Mouse (Mus musculus) cerebellum, adult 9-11 months (tissue): ENCODE measurements around the gene Mthfd1l.
A peak's percentile ranks its signal among the peaks of the same experiment; 100 is the strongest.

Experiments used
- DNase-seq: peaks from one replicate; pipeline ENCODE4 v3.0.0; 2022

Mthfd1l gene

GRCm38 (mm10) chr10:4124148-4124547 is 151.2 kb downstream of the Mthfd1l start:
- DNase-seq, result no peak

DNA sequence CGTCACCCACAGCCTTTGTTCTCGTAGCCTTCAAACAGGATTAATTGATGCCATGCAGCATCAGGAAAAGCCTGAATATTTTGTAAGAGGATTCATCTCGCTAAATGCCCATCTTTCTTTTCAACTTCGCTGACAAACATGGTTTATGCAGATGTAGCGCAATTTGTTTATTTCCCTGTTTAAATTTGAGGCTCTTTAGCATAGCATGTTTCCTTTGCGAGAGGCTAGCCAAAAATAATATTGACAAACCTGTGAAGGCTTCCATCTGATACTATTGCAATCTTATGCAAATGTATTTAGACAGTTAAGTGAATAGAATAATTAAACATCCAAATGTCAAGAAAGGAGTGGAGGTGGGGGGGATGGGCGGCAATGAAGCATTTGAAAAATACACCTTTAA is 152.3 kb downstream of the Mthfd1l start:
- no peak for DNase-seq

GRCm38 (mm10) chr10:4126335-4127012 is 153.6 kb downstream of the Mthfd1l start:
- peak; percentile 45 for DNase-seq

GRCm38 (mm10) chr10:4128411-4128810 is 155.5 kb downstream of the Mthfd1l start:
- no peak for DNase-seq

- DNase-seq, result no peak
Measured at GRCm38 (mm10) chr10:4128915-4129314, 156.0 kb downstream of the Mthfd1l start.

DNA sequence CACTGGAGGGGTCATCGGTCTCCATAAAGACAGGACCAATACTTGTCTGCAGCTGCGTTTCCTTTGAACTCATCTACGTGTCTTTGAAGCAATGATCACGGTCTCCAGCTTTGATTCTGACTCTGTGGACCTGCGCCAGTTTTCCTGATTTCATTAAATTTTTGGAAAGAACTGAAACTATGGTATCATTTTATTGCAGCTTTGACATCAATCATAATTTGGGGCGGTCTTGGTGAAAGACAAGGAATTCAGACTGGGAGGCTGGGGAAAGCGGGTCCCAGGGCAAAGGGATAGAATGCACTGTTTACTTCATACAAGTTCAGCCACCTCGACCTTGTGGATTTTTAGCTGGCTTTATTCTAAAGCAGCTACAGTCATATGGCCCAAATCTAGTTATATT is 156.5 kb downstream of the Mthfd1l start:
- no peak for DNase-seq

- DNase-seq, result no peak
Measured at GRCm38 (mm10) chr10:4130034-4130607, 157.2 kb downstream of the Mthfd1l start.

- DNase-seq, result no peak
Measured at GRCm38 (mm10) chr10:4132735-4133134, 159.8 kb downstream of the Mthfd1l start.

- no peak for DNase-seq
Measured at GRCm38 (mm10) chr10:4135100-4135764, 162.3 kb downstream of the Mthfd1l start.

DNA sequence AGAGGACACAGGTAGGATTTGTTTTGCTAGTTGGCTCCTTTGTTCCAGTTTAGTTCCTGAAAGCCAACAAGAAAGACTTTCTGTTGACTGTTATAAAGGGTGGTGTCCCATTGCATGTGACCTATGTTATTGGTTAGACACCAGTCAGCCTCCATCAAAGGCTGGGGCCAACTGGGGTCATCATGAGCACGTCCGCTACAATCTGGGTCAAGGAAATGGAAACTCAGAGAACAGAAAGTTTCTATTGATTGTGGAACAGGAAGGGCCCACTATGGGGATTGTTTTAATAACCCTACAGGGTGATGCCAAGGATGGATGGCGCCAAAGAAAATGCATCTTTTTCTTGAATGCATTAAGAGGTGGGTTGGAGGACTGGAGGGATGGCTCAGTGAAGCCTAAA is 166.6 kb downstream of the Mthfd1l start:
- no peak for DNase-seq

- peak; percentile 68 for DNase-seq
Measured at GRCm38 (mm10) chr10:4141689-4142088, 168.8 kb downstream of the Mthfd1l start.

- no peak for DNase-seq
Measured at GRCm38 (mm10) chr10:4142816-4143215, 169.9 kb downstream of the Mthfd1l start.

DNA sequence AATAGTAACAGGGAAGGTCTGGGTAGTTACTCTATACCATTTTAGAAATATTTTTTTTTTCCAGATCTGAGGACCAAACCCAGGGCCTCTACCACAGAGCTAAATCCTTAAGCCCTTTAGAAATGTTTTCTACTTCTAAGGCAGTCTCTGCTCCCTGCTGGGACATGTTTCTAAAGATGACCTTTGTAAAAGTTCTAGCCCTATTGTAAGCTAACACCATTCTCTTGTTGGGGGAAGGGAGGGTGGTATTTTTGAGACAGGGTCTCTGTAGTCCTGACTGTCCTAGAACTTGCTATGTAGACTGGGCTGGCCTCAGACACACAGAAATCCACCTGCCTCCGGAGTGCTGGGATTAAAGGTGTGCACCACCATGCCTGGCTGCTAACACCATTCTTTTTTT is 170.5 kb downstream of the Mthfd1l start:
- no peak for DNase-seq

- DNase-seq, result no peak
Measured at GRCm38 (mm10) chr10:4145080-4145807, 172.3 kb downstream of the Mthfd1l start.

GRCm38 (mm10) chr10:4146947-4147346 is 174.0 kb downstream of the Mthfd1l start:
- no peak for DNase-seq

DNA sequence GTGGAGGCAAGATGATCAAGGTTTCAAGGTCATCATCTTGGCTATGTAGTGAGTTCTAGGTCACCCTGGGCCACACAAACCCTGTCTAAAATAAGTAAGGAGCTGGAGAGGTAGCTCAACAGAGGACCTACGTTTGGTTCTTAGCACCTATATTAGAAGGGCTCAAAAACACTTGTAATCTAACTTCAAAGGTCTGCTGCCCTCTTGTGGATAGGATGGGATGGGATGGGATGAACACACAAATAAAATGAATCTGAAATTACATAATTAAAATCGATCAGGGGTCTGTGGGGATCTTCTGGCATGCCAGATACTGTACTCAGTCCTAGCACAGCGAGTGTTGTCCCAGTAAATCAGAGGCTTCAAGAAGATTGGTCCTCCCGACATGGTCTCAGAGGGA is 178.2 kb downstream of the Mthfd1l start:
- no peak for DNase-seq

- no peak for DNase-seq
Measured at GRCm38 (mm10) chr10:4151862-4152776, 179.2 kb downstream of the Mthfd1l start.

DNA sequence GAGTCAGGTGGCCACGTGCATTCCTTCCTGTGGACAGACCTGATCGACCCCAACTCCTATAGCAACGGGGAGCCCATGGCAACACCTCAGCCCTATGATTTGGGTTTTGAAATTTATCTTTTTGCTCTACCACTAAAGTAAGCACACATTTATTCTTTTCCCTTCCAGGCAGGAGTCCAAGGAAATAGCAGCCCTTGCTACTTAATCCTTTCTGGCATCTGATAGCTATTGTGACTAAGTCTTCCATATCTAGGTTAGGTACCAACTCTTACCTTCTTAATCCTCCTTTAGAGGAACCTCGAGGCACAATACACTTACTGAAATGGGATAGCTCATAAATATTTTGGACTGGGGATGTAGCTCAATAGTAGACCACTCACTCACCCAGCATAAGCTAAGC is 180.1 kb downstream of the Mthfd1l start:
- DNase-seq, result no peak

- DNase-seq, result no peak
Measured at GRCm38 (mm10) chr10:4154035-4154434, 181.1 kb downstream of the Mthfd1l start.

DNA sequence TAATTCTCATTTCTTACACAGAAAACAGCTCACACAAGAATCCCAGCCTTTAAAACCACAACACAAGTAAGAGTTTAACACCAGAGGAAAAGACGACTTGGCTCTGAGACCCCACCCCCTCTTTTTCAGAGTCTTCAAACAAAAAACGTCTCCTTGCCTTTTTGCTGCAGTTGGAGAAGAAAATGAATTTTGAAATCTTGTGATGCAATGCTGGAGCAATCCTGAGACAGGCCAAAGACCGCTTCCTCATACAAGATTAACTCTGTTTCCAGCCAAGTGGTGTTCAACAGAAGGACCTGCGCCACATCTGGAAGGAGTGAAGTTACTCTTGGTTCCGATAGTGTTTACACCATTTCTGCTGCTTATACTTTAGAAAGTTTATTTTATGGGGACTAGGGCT is 182.6 kb downstream of the Mthfd1l start:
- no peak for DNase-seq

DNA sequence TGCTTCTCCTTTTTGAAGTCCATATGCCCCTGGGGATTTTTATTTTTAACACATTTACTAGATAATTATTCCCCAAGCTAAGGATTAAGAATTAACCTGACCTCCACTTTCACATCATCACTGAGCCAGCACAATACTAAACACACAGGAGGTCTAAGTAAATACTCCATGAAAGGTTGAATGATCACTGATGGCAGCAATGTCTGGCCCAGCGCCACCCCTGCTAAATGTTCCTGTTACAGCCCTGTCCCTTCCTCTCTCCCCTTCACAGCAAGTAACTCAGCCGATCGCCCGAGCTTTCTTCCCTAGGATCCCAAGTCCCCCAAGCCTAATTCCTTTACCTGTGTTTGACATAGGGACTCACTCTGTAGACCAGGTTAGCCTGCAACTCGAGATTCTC is 185.6 kb downstream of the Mthfd1l start:
- DNase-seq, result no peak

DNA sequence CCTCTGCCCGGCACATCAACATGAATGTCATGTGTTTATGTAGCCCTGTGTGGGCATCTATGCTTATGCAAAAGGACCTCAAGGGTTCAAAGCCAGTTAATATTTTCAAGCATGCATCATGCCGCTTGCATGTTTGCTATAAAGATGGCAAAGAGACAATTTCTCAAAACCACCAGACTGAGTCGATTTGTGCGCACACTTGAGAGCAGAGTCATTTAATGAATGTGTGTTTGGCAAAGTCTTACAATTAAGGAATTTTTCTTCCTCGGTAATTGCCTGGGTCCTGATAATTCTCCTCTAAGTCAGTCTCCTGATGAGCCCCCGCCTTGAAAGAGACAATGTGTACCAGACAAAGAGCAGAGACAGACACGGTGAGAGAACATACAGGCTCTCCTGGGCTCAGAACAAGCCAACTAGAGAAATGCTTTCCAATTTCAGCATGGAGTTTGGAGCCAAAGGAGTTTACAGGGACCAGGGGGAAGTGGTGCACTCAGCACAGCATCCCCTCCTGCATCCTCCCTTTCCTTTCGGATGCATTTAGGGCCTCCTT is 186.7 kb downstream of the Mthfd1l start:
- DNase-seq, result no peak
